Mouse (Mus musculus) midbrain, embryonic 15.5 days (tissue): ENCODE data around the gene Cul9. TPM values are rescaled to one million over a fixed set of nuclear protein-coding genes. Genes with fewer than 3 reads are reported as not detected.
A peak's percentile ranks its signal among the peaks of the same experiment; 100 is the strongest.
"Not testable (repeated sequence)": the region's sequence is repeated elsewhere in the genome, so short reads cannot be mapped to it uniquely, and the experiment has no call there.

Experiments
- ATAC-seq: fragments of 200-750 bp; cut with Nextera tagmentation; replicated peaks from 2 replicates; pipeline ENCODE4 v1.8.0; 2017; ENCODE audit warnings: moderate TSS enrichment
- H3K27ac ChIP-seq: fragments of 300-500 bp; sonication (generic); 2 replicates; pipeline ENCODE4 v1.5.1; 2015; ENCODE audit warnings: mild to moderate bottlenecking, inconsistent platforms
- H3K27me3 ChIP-seq: fragments of 300-500 bp; sonication (generic); replicated peaks from 2 replicates; pipeline ENCODE4 v1.6.1; 2015; ENCODE audit warnings: inconsistent platforms
- H3K36me3 ChIP-seq: fragments of 300-500 bp; sonication (generic); replicated peaks from 2 replicates; pipeline ENCODE4 v1.6.1; 2015; ENCODE audit warnings: inconsistent platforms
- H3K4me1 ChIP-seq: fragments of 300-500 bp; sonication (generic); 2 replicates; pipeline ENCODE4 v1.6.1; 2015; ENCODE audit warnings: inconsistent platforms
- H3K4me2 ChIP-seq: fragments of 300-500 bp; sonication (generic); 2 replicates; pipeline ENCODE4 v1.6.1; 2015; ENCODE audit warnings: inconsistent platforms, mild to moderate bottlenecking, moderate library complexity
- H3K4me3 ChIP-seq: fragments of 300-500 bp; sonication (generic); 2 replicates; pipeline ENCODE4 v1.5.1; 2015; ENCODE audit warnings: mild to moderate bottlenecking, inconsistent platforms
- H3K9ac ChIP-seq: fragments of 300-500 bp; sonication (generic); 2 replicates; pipeline ENCODE4 v1.6.1; 2015; ENCODE audit warnings: mild to moderate bottlenecking, inconsistent platforms
- H3K9me3 ChIP-seq: fragments of 300-500 bp; sonication (generic); 2 replicates; pipeline ENCODE4 v1.6.1; 2016; ENCODE audit warnings: inconsistent platforms
- WGBS: fragments of 180-500 bp; shearing (Covaris S2); methylation state at CpG from one replicate; pipeline ENCODE4 v1.1.7; 2015; ENCODE audit warnings: mixed read lengths; 5-methylcytosine and 5-hydroxymethylcytosine counted together
- polyA plus RNA-seq: library from polyadenylated mRNA; unstranded; fragments of >200 nt; fragmentation: Nextera tagmentation; extraction: Ambion mirVana; gene quantifications from 2 replicates; pipeline ENCODE4 v1.2.1, GENCODE M21; 2015

Cul9 gene
- polyA plus RNA-seq, 1 experiment from 2014 or later, result 26.7 TPM

DNA sequence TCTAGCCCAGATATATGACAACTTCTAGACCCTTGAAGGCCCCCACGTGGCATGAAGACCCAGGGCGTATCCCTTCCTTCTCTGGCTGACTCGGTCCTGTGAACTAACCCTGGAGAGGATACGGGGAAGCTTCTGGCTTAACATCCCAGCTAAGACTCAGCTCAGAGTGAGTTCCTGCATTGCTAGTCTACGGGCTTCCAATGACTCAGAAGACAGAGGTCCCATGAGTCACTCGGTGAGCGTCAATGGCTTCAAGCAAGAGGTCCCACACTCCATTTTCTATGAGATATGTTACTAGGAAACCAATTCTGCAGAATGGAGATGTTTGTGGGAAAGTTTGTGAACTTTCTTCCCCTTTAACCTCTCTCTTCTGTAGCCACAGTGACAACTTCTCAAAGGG is 28.3 kb upstream of the Cul9 start:
- Histone ChIP-seq H3K4me3 (no peak overlapping the region), H3K27ac (no peak overlapping the region), H3K9ac (no peak overlapping the region), H3K9me3 (no peaks in the 10 kb centered on the region), H3K27me3 (no peaks in the 10 kb centered on the region), H3K36me3 (peaks cover 49% of the 10 kb centered on the region), H3K4me1 (no peaks in the 10 kb centered on the region), H3K4me2 (no peak overlapping the region)
- ATAC-seq, result no peak
- 97% methylated on average over 7 of the region's 7 CpGs for WGBS

DNA sequence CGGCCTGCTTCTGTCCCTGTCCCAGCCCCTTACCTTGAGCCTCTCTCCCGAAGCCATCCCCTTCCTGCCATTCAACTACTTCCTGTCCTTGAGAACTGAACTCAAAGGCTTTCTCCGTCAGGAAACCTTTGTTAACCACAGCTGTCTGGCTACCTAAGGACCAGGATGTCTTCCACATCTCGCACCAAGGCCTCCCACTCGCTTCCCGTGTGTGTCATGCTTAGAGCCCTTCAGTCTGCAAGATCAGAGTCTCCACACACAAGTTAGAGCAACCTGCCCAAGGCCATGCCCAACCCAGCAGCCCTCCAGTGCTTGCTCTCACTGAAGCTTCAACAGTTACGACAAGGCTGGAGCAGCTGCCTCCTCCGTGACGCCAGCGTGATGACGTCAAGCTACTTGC is 24.8 kb upstream of the Cul9 start:
- H3K4me2 ChIP-seq, result no peak overlapping the region
- H3K27ac ChIP-seq, result no peak overlapping the region
- H3K27me3 ChIP-seq, result no peaks in the 10 kb centered on the region
- no peak overlapping the region for H3K9ac ChIP-seq
- H3K36me3 ChIP-seq, result peaks cover 40% of the 10 kb centered on the region; the same call in 1 of the 2 replicates
- ATAC-seq, result no peak
- H3K4me3 ChIP-seq, result no peak overlapping the region
- WGBS, result 85% methylated on average over 11 of the region's 11 CpGs
- no peaks in the 10 kb centered on the region for H3K9me3 ChIP-seq
- H3K4me1 ChIP-seq, result no peaks in the 10 kb centered on the region

GRCm38 (mm10) chr17:46559146-46559545 is 13.0 kb upstream of the Cul9 start:
- Histone ChIP-seq H3K27me3 (no peaks in the 10 kb centered on the region), H3K4me3 (no peak overlapping the region), H3K9ac (no peak overlapping the region), H3K4me1 (peaks cover 16% of the 10 kb centered on the region), H3K9me3 (no peaks in the 10 kb centered on the region), H3K27ac (no peak overlapping the region), H3K36me3 (0 out of 2 replicates have a peak, but pooled peaks cover 4% of the 10 kb centered on the region), H3K4me2 (no peak overlapping the region)
- 89% methylated on average over 6 of the region's 6 CpGs for WGBS
- no peak for ATAC-seq

DNA sequence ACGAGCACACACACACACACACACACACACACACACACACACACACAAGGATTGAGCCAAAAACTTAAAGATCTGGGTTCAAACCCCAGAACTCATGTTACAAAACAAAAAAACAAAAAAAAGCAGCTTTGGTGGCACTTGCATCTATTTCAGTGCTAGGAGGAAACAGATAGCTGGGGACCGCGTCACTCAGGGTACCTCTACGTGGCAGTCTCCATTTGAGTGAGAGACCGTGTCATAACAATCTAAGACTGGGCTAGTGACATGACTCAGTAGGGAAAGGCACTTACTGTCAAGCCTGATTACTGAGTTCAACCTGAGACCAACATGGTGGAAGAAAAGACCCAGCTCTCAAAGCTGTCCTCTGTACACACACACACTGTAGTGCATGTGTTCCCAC is 12.0 kb upstream of the Cul9 start:
- Histone ChIP-seq H3K27me3 (no peaks in the 10 kb centered on the region), H3K9me3 (no peaks in the 10 kb centered on the region), H3K27ac (no peak overlapping the region), H3K4me1 (peaks cover 26% of the 10 kb centered on the region), H3K9ac (no peak overlapping the region), H3K4me2 (no peak overlapping the region), H3K4me3 (no peak overlapping the region), H3K36me3 (no peaks in the 10 kb centered on the region)
- ATAC-seq, result no peak
- 94% methylated on average over 5 of the region's 5 CpGs for WGBS

DNA sequence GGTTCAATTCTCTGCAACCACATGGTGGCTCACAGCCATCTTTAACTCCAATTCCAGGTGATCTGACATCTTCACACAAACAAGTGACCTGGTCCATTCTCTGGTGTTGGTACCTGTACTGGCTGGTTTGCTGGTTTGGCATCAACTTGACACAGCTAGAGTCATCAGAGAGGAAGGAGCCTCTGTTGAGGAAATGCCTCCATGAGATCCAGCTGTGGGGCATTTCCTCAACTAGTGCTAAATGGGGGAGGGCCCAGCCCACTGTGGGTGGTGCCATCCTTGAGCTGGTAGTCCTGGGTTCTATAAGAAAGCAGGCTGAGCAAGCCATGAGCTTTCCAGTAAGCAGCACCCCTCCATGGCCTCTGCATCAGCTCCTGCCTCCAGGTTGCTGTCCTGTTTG is 11.1 kb upstream of the Cul9 start:
- not testable (repeated sequence) for H3K4me3 ChIP-seq
- peak overlapping the region; percentile 92; the same call in 1 of the 2 replicates for H3K4me2 ChIP-seq

GRCm38 (mm10) chr17:46556584-46556945 is 10.4 kb upstream of the Cul9 start:
- ATAC-seq, result peak; percentile 18
- peak overlapping the region; percentile 45 for H3K9ac ChIP-seq
- H3K4me2 ChIP-seq, result peak overlapping the region; percentile 92
- peak overlapping the region; percentile 78 for H3K27ac ChIP-seq
- under 1% methylated on average over 11 of the region's 11 CpGs for WGBS
- H3K36me3 ChIP-seq, result peaks cover 3% of the 10 kb centered on the region; the same call in 1 of the 2 replicates
- peaks cover 37% of the 10 kb centered on the region for H3K4me1 ChIP-seq
- H3K4me3 ChIP-seq, result peak overlapping the region; percentile 89
- no peaks in the 10 kb centered on the region for H3K27me3 ChIP-seq
- no peaks in the 10 kb centered on the region for H3K9me3 ChIP-seq

More for the DNA sequence above, 11.1 kb upstream of the Cul9 start:
- H3K36me3 ChIP-seq, H3K9me3 ChIP-seq, H3K27me3 ChIP-seq, H3K27ac ChIP-seq, H3K9ac ChIP-seq, ATAC-seq: not testable (repeated sequence)
- peaks cover 34% of the 10 kb centered on the region for H3K4me1 ChIP-seq

- H3K4me3 ChIP-seq, result peak within 1 kb of the TSS; percentile 89
- peak within 1 kb of the TSS; percentile 92 for H3K4me2 ChIP-seq
- under 1% methylated on average over 86 of the region's 87 CpGs for WGBS
- H3K4me1 ChIP-seq, result peaks cover 37% of the 10 kb centered on the region
- peak within 1 kb of the TSS; percentile 91 for H3K27ac ChIP-seq
- H3K36me3 ChIP-seq, result peaks cover 6% of the 10 kb centered on the region; the same call in 1 of the 2 replicates
- peak; percentile 93 for ATAC-seq
- no peaks in the 10 kb centered on the region for H3K27me3 ChIP-seq
- peak within 1 kb of the TSS; percentile 91 for H3K9ac ChIP-seq
- no peaks in the 10 kb centered on the region for H3K9me3 ChIP-seq
These were observed 9.7 kb upstream of the Cul9 start, which contains the start of gene Srf for GRCm38 (mm10) chr17:46555673-46556583. TSS of gene Srf (minus strand) at chr17:46556175.

DNA sequence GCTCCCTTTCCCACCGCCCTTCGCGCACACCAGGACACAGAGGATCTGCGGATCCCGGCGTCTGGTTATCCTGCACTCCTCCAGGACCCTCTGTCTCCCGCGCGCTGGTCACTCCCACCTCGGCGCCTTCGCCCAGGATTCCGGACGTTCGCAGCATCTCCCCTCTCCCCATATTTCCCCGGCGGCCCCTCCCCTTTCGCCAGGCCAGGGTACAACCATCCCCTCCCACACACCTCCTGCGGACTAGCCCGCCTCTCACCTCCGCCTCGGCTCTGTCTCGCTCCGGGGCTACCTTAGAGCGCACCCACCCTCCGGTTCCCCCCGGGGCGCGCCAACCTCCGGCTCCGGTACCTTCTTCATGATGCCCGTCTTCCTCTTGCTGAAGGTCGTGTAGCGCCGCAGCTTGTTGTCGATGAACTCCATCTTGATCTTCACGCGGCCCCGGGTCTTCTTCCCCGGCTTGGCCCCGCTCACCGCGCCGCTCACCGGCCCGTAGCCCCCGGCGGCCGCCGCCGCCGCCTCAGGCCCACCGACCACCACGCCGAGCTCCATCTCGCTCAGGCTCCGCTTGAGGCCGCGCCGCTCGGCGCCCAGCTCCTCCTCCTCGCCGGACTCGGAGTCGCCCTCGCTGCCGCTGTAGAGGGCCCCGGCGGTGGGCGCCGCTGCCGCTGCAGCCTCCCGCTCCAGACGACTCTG is 8.9 kb upstream of the Cul9 start:
- H3K36me3 ChIP-seq, result peaks cover 13% of the 10 kb centered on the region
- peak overlapping the region; percentile 91 for H3K27ac ChIP-seq
- H3K4me2 ChIP-seq, result peak overlapping the region; percentile 92
- ATAC-seq, result peak; percentile 1; the same call in 1 of the 2 replicates
- H3K9ac ChIP-seq, result peak overlapping the region; percentile 91
- under 1% methylated on average over 70 of the region's 75 CpGs for WGBS
- H3K4me1 ChIP-seq, result peaks cover 37% of the 10 kb centered on the region
- H3K4me3 ChIP-seq, result peak overlapping the region; percentile 89
- no peaks in the 10 kb centered on the region for H3K9me3 ChIP-seq
- H3K27me3 ChIP-seq, result no peaks in the 10 kb centered on the region

DNA sequence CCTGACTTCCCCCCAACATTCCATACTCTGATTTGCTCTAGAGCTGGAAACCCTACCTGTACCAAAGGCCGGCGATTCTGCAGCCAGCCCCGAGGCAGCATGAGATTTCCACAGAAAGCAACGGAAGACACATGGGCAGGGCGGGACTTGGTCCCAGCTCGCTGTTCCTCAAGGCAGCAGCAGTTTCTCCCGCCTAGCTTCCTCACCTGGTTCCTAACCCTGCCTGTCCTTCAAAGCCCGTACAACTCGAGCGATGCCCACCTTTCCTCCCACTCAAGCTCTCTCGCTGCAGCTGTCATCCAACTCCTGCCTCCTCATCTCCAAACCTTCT is 8.4 kb upstream of the Cul9 start:
- no peaks in the 10 kb centered on the region for H3K9me3 ChIP-seq
- peak overlapping the region; percentile 92 for H3K4me2 ChIP-seq
- H3K27me3 ChIP-seq, result no peaks in the 10 kb centered on the region
- peaks cover 18% of the 10 kb centered on the region for H3K36me3 ChIP-seq
- peak overlapping the region; percentile 89 for H3K4me3 ChIP-seq
- H3K9ac ChIP-seq, result peak overlapping the region; percentile 91
- ATAC-seq, result no peak
- H3K27ac ChIP-seq, result peak overlapping the region; percentile 91
- 1% methylated on average over 11 of the region's 11 CpGs for WGBS
- H3K4me1 ChIP-seq, result peaks cover 37% of the 10 kb centered on the region

GRCm38 (mm10) chr17:46553926-46554325 is 7.7 kb upstream of the Cul9 start:
- Histone ChIP-seq H3K4me2 (peak overlapping the region; percentile 92), H3K27ac (no peak overlapping the region), H3K9me3 (no peaks in the 10 kb centered on the region), H3K36me3 (peaks cover 24% of the 10 kb centered on the region), H3K4me3 (peak overlapping the region; percentile 89), H3K27me3 (no peaks in the 10 kb centered on the region), H3K4me1 (peaks cover 37% of the 10 kb centered on the region), H3K9ac (peak overlapping the region; percentile 91)
- 79% methylated on average over 3 of the region's 3 CpGs for WGBS
- no peak for ATAC-seq

DNA sequence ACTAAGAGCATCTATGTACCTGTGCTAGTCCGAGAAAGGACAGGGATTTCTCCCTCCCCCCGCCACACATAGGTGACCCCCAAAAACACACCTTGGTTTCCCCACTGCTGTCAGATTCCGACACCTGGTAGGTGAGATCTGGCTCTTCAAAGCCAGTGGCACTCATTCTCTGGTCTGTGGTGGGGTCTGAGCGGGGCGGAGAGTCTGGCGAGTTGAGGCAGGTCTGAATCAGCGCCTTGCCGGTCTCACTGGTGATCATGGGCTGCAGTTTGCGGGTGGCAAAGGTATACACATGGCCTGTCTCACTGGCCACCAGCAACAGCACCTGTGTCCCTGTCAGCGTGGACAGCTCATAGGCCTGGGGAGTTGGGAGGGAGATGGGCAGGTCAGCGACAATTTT is 7.3 kb upstream of the Cul9 start:
- Histone ChIP-seq H3K27me3 (no peaks in the 10 kb centered on the region), H3K9ac (peak overlapping the region; percentile 91), H3K27ac (peak overlapping the region; percentile 76), H3K4me1 (peaks cover 37% of the 10 kb centered on the region), H3K4me2 (peak overlapping the region; percentile 92), H3K36me3 (peaks cover 28% of the 10 kb centered on the region), H3K9me3 (no peaks in the 10 kb centered on the region), H3K4me3 (peak overlapping the region; percentile 89)
- 48% methylated on average over 11 of the region's 11 CpGs for WGBS
- no peak for ATAC-seq

DNA sequence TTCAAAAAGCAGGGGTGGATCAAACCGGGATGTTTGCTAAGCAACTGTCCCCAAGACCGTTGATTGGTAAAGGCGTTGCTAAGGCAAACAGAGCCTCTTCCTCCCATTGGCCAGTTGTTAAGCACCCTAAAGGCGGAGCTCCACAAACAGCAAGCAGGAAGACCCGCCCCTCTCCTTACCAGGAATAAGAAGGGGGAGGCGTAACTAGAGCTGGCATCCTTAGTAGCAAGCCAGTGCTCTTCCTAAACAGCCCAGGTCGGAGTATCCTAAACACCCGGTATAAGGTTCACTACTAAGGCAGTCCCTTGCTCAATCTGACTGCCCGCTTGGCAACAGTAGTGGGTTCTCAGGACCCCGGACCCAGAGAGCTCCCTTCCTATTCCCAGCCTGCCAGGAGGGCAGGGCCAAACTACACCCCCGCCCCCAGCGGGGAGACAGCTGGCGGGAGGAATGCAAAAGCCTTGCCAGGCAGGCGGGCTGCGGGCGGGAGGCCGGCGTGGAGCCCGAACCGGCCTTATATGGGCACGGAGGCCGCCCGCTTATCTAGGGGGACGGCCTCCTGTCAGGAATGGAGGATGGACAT is 6.7 kb upstream of the Cul9 start:
- 2% methylated on average over 24 of the region's 24 CpGs for WGBS
- Histone ChIP-seq H3K4me3 (peak overlapping the region; percentile 89), H3K9ac (peak overlapping the region; percentile 91; the same call in 1 of the 2 replicates), H3K27ac (peak overlapping the region; percentile 76), H3K9me3 (no peaks in the 10 kb centered on the region), H3K4me2 (peak overlapping the region; percentile 92), H3K4me1 (peaks cover 37% of the 10 kb centered on the region), H3K36me3 (peaks cover 30% of the 10 kb centered on the region), H3K27me3 (no peaks in the 10 kb centered on the region)
- peak; percentile 66 for ATAC-seq
